Mouse (Mus musculus): Measurements from ENCODE around the gene Gamt.
"Not testable (repeated sequence)": the region's sequence is repeated elsewhere in the genome, so short reads cannot be mapped to it uniquely, and the experiment has no call there.

The Gamt gene

DNA sequence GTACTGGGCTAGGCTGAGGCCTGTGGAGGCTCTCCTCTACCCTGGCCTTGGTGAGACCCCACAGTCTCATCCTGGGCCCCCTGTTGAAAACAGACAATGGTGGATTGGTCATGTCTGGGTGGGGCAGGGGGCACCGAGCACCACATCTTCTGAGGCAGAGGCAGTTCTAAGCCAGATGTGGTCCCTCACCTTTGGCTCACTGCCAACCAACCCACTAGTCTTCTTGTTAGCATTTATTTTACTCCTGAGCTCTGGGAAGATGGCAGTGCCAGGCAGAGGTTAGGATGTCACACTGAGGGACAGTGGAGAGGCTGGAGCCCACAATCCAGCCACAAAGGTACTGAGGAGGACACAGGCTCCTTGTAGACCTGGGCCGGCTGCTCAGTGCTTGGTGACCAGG, 2.9 kb downstream of the Gamt start:
- no peak for DNase-seq

DNA sequence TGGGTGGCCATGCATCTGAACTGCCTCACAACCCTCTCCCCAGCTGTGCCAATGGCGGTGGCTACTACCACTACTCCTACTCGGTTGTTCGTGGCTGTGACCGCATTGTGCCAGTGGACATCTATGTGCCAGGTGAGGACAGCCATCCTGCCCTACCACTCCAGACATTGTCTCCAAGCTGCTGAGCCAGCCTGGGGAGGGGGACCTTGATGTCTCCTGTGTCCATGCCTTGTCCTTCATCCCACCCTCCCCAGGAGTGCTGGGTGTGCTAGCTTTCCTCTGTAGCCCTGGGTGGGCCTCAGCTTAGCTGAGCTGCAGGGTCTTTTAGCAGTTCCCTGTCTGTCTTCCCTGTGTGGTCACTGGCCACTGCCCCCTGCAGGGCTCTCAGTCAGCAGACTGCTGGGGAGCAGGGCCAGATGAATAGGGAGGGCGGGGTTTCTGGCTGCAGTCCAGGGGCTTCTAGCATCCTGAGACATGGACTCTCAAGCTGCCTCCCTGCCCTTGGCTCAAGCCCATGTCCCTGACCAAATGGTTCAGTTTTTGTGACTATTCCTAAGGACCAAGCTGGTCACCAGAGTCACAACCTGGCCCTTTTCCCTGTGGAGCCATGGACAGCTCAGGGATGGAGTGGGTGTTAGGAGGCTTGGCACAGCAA, 4.8 kb downstream of the Gamt start:
- no peak for DNase-seq

DNA sequence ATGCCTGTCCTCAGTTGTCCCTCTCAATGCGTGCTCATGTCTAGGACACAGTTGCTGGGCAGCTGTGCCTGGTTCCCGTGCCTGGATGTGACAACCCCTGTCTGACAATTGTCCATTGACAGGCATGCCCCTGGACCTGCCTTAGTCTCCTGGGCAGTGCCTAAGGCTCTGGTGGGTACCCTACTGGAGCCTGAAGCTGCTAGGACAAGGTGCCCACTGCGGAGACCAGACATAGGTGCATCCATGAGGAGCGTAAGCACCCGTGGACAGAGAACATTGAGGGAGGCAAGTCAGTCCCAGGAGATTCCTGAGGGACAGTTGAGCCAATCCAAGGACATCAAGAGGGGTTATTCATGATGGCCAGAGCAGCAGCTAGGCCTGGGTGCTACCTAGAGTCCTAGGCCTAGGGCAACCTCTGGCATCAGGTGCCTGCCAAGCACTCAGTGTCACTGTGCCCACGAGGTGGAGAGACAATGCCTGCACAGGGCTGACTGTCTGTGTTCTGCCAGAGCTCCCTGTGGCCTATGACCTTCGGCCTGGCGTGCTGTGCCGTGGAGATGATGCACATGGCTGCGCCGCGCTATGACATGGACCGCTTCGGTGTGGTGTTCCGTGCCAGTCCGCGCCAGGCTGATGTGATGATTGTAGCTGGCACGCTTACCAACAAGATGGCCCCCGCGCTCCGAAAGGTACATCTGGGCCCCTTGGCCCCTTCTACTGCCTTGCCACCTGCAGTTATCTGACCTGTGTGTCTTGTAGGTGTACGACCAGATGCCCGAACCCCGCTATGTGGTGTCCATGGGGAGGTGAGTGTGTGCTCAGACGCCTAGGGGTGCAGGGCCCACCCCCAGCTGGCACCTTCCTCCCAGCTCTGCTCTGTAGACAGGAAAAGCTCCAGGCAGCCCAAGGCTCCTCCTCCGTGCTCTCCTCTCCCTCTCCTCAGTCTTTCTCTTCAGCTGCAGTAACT, 6.2 kb downstream of the Gamt start:
- no peak for DNase-seq

DNA sequence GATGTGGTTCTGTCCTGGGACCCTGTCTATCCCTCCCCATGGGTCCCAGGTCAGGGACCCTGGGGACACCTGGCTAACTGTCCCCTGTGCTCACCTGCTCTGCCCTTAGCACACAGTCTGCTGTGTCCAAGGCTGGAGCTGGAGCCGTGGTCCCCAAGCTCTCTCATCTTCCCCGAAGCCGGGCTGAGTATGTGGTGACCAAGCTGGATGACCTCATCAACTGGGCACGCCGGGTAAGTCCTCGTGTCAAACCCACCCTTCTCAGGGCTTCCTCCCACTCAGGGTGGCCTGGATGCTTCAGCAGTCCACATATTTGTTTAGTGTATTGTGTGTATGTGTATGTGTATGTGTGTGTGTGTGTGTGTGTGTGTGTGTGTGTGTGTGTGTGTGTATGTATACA, 7.3 kb downstream of the Gamt start:
- DNase-seq: no peak

DNA sequence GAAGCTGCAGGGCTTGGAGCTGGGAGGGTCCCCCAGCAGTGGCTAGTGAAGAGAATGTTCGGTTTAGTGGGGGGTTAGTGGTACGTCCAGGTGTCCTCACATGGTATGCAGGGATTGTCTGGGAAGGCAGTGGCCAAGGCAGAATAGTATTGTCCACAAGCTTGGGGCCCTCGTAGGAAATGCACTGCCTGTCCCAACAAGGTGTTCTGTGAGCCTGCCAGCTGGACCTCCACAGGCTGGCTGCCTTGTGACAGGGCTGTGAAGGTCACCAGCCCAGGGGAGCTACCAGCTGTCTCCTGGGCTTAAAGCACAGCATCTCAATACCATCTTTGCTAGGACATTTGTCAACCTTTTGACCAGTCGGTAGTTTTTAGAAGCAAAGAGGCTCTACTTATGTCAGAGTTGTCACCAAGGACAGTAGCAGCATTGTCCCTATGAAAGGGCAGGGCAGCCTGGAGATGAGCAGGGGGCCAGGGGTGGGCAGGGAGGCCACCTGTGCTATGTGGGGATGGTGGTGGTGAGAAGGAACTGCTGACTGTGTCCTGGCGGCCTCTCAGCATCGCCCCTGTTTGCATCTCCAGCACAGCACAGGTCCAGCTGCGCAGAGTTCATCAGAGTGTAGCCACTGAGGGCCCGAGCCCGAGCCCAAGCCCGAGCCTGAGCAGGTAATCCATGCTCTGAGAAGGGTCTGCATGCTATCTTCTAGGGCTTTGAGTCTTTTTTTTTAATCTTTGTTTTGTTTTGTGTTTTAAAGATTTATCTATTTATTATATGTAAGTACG, 8.1 kb downstream of the Gamt start:
- DNase-seq: no peak

DNA sequence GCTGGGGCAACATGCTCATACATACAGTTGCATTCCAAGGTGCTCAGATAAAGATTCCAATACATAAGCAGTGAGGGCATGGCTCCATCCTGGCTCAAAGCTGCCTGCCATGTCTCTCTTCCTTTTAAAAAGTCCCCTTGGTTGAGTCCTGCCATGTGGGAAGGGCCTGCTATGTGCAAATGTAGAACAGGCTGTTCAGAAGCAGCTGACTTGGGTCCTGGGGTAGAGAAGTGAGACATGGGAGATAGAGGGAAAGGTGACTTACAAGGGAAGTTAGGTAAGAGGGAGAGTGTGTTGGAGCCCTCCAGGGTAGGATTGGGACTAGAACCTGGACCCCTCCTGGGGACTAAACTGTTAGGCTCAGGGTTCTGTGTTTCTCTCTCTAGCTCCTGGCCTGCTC, 8.8 kb downstream of the Gamt start:
- no peak for DNase-seq

DNA sequence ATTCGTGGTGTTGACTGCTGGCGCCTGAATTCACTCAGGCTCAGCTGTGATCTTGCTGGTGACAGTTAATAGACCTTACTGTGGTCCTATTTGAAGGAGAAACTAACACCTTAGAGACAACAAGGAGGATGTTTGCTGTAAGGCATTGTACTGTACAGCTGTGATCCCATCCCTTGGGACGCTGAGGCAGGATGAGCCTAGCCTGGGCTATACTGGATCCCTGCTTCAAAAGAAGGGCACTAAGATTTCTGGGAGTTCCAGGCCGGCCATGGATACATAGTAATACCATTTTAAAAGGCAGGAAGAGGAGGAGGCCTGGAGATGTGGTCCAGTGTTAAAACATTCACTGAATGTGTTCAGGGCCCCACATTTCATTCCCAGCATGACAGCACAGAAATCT, 10.2 kb downstream of the Gamt start:
- no peak for DNase-seq

DNA sequence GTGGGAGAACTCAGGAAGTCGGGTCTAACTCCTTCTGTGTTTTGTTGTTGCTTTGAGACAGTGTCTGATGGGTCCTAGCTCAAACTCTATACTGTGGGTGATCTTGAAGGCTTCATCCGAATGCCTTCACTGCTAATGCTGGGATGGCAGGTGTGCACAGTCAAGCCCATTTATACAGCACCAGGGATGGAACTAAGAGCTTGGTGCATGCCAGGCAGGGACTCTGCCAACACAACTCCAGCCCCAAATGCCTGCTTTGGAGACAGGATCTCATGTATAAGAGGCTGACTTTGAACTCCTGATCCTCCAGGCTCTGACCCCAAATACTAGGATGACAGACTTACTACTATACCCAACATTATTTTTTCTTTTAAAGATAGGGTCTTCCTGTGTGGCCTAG, 10.8 kb downstream of the Gamt start:
- no peak for DNase-seq

DNA sequence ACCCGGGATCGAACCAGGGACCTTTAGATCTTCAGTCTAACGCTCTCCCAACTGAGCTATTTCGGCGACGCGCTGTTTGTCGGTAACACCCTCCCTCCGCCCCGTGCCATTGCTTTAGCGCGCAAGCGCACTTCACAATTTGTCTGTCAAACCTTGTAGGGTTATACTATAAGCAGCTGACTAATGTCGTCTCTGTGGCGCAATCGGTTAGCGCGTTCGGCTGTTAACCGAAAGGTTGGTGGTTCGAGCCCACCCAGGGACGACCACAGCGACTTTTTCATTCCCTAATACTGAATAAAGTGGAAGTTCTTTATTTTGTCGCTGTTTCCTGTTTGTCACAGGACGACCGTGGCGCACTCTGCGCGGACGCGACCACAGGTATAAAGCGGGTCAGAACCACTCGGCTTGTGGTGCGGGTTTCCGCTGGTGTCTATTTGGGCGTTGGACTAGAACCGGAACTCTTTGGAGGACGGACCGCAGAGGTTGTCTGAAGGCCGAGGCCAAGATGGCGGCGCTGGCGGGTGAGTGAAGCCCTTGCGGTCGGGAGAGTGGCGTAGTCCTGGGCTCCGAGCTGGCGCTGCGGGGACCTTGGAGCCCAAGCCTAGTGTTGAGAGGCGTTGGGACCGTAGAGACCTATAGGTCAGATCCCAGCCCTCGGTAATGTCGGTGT, 11.7 kb downstream of the Gamt start, which contains the start of gene Ndufs7:
Gene Ndufs7, plus strand, starts transcription at position 151 of the 670 bp plus-strand sequence.
- peak; percentile 97 for DNase-seq

DNA sequence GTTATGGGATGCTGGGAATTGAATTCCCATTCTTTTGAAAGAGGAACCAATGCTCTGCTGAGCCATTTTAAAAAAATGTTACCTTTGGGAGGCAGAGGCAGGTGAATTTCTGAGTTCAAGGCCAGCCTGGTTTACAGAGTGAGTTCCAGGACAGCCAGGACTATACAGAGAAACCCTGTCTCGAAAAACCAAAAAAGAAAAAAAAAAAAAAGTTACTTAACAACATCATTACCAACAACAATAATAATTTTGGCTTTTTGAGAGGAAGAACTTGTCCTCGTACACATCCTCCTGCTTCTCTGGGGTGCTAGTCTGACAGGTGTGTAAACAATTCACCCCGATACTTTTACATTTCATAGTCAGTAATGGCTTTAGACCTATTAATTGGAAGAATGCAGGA, 12.4 kb downstream of the Gamt start:
- DNase-seq: not testable (repeated sequence)

DNA sequence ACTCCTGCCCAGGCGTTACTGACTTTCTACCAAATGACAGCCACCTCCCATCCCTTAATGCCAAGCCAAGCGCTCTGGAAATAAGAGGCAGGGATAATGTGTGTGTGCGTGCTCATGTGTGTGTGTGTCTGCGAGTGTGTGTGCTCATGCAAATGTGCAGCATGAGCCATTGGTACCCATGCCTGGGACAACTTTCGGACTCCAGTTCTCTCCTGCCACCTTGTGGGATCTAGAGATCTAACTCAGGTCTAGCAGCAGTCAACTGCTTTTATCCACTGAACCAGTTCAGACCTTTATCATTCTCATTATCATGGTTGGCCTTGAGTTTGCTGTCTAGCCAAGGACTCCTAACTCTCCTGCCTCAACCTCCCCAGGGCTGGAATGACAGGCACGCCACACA, 13.0 kb downstream of the Gamt start:
- DNase-seq: no peak

DNA sequence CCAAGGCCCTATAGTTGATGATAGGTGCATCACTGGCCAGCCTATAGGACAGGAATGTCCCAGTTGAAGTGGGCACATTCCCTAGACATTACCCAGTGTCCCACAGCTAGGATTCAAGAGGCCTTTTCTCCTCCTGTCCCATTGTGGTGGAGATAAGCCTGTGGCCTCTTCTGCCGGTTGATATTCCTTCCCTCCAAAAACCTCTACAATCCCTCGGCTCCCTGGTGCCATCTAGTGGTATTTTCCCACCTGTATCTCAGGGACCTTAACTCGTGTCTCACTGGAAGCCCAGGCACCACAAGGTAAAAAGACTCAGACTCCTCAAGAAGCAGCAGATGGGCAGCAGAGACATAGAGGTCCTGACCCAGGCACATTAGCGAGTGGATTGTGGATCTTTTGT, 15.2 kb downstream of the Gamt start:
- DNase-seq: peak; percentile 81

DNA sequence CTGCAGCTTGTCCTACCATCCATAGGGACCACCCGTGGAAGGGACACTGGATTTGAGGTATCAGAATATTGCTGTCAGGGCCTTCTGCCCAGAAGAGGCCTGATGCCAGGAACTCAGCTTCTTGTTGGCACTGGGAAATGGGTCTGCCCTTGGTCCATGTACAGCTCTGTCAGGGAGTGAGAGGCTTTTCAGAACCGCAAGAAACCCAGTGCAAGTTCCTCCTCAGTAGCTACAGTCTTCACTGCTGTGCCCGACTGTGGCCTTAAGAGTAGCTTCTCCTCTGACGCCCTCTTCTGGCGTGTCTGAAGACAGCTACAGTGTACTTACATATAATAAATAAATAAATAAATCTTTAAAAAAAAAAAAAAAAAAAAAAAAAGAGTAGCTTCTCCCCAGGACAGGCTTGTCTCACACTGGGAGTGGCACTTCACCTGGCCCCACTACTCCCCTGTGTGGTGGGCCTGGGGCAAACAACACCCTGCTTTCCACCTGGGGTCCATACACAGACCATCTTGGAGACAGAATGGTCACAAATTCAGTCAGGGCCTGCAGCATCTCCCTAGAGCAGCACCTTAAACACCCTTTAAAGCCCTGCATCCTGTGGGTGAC, 15.9 kb downstream of the Gamt start:
- DNase-seq: peak; percentile 63

DNA sequence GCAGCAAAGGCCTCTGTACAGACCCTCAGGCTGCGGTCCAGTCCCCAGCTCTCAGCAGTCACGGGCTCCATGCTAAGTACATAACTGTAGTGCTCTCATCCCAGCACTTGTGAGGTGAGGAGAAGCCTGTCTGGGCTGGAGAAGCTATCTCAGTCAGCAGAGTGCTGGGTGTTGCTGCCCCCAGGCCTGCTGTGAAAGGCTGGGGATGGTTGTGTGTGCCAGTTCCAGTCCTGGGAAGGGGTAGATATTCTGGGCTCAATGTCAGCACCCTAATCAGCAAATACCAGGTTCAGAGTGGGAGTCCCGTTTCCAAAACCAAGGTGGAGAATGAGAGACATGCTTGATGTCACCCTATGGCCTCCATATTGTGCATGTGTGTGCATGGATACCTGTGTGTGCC, 18.2 kb downstream of the Gamt start:
- no peak for DNase-seq

DNA sequence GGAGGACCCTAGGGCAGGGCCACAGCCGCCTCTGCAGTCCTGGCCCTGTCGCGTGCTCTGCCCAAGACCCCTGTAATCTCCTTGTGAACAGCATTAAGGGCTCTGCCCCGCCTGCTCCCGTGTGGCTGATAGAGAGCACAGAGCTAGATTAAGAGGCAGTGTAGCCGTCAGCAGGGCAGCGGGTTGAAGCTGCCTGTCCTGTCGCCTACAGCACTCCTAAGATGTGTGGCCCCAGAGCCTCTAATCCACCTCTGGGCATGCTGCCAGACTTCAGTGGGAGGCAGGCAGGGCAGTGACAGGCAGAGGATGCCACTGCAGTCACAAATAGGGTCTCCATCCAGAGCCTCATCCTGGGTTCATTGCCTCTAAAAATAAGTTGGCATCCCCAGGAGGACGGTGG, 18.7 kb downstream of the Gamt start:
- DNase-seq: no peak

DNA sequence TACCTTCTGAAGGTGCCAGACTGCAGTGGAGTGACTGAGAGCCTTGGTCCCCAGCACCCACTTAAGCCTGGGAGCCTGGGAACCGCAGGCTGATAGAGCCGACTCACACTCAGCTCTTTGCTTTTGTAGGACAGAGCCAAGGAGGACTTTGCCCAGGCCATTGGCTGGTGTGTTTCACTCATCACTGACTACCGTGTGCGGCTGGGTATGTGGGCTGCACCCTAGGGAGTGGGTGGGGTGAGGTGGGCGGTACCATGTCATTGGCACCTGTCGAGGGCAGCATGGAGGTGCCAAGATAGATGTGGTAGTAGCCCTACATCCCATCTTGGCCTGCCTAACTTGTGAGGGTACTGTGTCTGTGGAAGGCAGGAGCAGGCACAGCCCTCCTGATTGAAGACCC, 21.0 kb downstream of the Gamt start:
- no peak for DNase-seq

DNA sequence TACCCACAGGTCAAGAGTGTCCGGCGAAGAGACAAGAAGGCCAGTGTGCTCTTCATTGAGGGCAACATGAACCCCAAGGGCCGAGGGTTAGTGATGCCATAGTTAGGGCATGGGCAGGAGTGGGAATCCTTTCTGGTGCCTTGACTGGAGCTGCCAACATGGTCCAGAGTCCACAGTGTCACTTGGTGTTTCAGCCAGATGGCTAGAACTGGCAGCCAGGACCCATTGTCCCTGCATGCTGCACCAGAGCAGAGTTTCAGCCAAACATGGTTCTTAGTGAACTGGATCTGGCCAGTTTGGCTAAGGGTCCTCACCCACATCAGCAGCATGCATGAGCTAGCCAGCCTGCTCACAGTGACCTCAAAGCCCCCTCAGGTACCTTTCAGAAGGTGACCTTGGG, 22.5 kb downstream of the Gamt start:
- no peak for DNase-seq

DNA sequence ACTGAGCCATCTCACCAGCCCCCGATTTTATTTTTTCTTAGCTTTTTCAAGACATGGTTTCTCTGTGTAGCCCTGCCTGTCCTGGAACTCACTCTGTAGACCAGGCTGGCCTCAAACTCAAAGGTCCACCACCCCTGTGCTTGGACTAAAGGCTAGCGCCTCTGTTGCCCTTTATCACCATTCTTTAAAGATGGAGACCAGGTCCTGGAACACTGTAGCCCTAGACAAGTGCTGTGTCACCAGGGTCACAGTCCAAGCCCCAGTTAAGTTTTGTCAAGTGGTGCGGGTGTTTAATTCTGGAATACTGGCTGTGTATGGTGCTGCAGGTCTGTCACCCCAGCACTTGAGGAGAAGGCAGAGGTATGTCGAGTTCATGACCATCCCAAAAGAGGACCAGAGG, 23.8 kb downstream of the Gamt start:
- no peak for DNase-seq

DNA sequence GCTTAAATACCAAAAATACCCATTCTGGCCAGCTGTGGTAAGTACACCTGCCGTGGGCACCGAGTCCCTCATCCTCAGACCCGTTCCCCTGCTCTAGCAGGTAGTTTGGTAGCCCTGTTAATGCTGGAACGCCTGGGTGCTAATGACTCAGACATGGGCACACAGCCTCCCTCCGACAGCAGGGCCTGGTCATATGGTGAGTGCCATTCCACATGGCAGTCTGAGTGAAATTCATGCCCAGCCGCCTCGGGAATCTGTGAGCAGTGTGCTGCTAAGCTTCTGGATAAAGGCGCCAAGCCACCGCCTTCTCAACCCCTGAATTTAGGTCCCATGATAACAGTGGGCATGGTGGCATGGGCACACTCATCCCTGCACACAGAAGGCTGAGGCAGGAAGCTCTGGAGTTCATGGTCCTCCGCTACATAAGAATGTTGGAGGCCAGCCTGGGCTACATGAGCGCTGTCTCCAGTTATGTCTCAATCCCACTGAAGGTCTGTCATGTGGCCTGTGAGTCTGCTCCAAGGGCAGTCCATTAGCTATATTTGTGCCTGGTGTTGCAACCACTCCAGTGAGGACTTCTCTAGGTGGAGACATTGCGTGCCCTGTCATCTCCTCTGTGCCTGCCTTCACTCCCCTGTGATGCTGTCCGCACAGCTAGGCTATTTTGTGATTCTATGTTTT, 24.5 kb downstream of the Gamt start:
- DNase-seq: no peak

DNA sequence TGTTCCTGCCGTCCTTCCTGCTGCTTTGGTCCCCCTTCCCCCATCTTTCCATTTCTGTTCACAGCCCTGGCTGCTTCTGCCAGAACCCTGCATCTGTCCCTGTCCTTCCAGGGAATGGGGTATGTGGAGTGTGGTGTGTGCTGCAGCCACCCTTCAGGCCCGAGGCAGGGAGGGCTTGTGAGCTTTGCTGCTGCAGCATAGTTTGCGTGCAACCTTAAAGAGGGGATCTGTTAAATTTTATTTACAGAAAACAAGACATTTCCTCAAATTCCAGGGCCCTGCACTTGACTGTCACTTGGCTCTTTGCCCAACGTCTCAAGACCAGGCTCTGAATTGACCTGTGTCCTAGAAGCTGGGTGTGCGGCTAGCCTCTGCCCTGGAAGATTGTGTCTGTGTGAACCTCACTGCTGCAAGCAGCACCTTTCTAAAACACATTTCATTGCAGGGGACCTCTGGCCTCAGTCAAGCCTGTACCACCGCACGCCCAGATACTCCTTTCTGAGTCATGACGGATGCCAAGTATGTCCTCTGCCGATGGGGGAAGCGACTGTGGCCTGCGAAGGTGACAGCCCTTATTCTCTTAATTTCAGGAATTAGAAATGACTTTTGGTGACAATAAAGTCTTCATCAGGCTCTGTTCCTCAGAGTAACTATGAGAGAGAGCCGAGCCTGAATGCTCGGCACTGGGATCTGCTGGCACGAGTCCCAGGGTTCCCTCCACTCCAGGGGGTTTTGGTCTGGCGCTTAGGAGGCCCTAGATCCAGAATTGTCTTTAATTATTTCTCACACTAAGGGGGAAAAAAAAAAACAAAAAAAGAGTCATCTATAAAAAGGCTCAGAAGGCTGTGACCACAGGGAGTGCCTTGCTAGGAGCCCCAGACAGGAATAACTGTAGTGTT, 32.7 kb downstream of the Gamt start:
- no peak for DNase-seq

DNA sequence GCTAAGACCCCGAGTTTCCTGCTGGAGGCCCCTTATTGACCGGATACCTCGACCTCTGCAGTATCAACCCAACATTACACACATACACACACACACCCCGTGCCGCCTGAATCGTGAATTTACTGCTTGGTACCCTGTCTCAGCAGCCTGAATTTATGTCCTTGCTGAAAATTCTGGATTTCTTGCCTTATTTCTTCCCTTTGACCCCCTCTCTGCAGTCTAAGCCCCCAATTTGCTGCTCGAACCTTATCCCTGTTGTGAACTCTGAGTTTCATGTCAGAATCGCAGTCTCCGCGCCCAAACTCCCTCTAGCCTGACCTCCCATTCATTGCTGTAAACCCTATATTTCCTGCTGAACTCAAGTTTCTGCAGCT, 33.7 kb downstream of the Gamt start:
- no peak for DNase-seq

Measured in cerebellum, adult 11 months (tissue).